Mouse (Mus musculus) left cerebral cortex, postnatal 36 days (tissue): Measurements from ENCODE around the gene Cmtm6. TPM values are rescaled to one million over a fixed set of nuclear protein-coding genes. Genes with fewer than 3 reads are reported as not detected.

ENCODE experiments used
- DNase-seq, 2 experiments: peaks; one replicate each; pipeline ENCODE4 v3.0.0; 2021 to 2022; ENCODE audit warnings: low spot score in 2 of 2, mixed read lengths in 1 of 2
- intact Hi-C: fragments of 180-260 bp; cut with DNase I; formaldehyde crosslinking; loops from one replicate; pipeline ENCODE4 v1.15.1; 2025
- total RNA-seq, 2 experiments: library from RNA; stranded (reverse); gene quantifications; 2 replicates each; pipeline ENCODE4 v1.2.3; 2021

Cmtm6 gene
- total RNA-seq, 2 experiments from 2014 or later, result 19.0 to 21.5 TPM

GRCm38 (mm10) chr9:114763341-114763740 is 32.4 kb downstream of the Cmtm6 start:
- no peak for DNase-seq
- intact Hi-C loops, result no loop called here

GRCm38 (mm10) chr9:114767030-114767429 is 36.1 kb downstream of the Cmtm6 start:
- intact Hi-C loops, result no loop called here
- no peak for DNase-seq

DNA sequence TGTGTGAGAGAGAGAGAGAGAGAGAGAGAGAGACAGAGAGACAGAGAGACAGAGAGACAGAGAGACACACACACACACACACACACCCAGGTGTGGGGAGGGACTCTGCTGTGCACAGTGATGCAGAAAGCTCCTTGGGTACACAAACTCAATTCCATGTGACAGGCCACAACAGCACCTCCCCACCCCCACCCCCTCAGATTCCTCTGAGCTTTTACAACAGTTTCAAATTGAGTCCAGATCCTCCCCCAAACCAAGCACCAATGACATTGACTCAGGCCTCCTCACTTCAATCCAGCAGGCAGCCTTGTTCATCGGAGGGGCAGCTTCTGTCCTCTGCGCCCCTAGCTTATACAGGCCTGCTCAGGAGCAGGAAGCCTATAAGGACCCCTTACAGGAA is 36.6 kb downstream of the Cmtm6 start:
- intact Hi-C loops, result no loop called here
- no peak for DNase-seq

DNA sequence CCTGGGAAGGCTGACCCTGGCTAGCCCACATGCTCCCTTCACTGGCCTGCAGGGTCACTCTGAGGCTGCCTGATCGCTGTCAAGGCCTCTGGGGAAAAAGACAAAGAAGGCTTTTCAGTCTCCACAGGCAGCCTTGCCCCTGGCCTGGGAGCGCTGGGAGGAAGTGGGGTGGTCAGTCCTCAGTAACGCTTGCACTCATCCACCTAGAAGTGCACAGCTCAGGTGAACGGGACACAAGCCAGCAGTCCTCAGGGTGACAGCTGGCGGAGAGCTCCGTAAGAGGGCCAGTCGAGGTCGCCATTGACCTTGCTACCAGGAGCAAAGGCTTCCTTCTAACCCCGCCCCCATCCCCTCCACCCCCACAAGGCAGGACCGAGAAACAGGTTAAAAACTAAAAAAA is 37.1 kb downstream of the Cmtm6 start:
- no peak for DNase-seq
- intact Hi-C loops, result no loop called here

DNA sequence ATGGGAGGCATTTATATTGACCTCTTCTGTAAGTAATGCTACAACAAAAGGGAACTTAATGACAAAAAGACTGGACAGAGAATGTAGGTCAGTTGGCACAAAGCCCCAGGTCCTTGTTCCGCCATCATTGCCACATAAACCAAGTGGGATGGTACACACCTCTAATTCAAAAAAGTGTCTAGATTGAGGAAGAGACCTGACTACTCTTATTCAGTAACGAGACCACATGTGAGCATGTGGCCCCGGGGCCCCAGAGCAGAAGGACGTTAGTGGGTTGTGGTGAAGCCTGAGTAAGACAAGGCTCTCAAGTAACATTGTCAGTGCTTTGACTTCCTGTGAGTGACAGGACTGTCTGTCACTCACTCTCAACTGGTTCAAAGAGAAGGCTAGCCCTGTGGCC is 39.3 kb downstream of the Cmtm6 start:
- no peak for DNase-seq

GRCm38 (mm10) chr9:114771565-114771964 is 40.6 kb downstream of the Cmtm6 start:
- intact Hi-C loops, result no loop called here
- DNase-seq, result no peak

More for the DNA sequence above, 39.3 kb downstream of the Cmtm6 start:
- intact Hi-C loops, result no loop called here

DNA sequence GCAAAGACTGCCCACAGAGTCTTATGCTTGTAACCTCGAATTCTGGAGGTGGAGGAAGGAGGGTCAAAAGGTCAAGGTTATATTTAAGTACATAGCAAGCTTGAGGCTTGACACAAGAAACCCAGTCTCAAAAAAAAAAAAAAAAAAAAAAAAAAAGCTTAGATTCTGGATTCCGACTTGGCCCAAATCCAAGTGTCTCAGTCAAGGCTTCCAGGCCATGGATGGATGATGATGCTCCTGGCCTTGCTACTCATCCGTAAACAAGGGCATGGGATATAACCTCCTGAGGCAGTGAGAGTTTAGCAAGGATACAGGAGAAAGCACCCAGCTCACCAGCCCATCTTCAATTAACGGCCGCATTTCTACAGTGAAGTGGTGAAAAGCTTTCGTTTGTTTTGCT is 43.7 kb downstream of the Cmtm6 start:
- intact Hi-C loops, result no loop called here
- DNase-seq, result no peak

DNA sequence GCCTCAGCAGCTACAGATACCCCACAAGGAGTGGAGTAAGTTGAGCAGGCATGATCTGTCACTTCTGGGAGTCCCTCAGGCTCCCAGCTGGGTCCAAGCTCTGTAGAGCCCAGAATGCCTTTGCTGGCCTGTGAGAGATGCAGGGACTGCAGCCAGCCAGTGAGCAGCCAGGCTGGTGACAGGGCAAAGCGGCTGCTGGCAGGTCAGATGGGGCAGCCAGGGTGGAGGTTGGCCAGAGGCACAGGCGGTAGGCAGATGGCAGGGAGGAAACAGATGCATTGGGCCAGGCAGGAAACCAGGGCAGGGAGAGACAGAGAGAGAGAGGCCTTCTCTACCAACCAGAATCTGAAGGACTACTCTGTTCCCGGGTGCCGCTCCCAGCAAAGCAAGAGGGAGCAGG is 44.4 kb downstream of the Cmtm6 start:
- intact Hi-C loops, result no loop called here
- DNase-seq, result no peak

- intact Hi-C loops, result no loop called here
- no peak for DNase-seq
Measured at GRCm38 (mm10) chr9:114776361-114776760, 45.4 kb downstream of the Cmtm6 start.

DNA sequence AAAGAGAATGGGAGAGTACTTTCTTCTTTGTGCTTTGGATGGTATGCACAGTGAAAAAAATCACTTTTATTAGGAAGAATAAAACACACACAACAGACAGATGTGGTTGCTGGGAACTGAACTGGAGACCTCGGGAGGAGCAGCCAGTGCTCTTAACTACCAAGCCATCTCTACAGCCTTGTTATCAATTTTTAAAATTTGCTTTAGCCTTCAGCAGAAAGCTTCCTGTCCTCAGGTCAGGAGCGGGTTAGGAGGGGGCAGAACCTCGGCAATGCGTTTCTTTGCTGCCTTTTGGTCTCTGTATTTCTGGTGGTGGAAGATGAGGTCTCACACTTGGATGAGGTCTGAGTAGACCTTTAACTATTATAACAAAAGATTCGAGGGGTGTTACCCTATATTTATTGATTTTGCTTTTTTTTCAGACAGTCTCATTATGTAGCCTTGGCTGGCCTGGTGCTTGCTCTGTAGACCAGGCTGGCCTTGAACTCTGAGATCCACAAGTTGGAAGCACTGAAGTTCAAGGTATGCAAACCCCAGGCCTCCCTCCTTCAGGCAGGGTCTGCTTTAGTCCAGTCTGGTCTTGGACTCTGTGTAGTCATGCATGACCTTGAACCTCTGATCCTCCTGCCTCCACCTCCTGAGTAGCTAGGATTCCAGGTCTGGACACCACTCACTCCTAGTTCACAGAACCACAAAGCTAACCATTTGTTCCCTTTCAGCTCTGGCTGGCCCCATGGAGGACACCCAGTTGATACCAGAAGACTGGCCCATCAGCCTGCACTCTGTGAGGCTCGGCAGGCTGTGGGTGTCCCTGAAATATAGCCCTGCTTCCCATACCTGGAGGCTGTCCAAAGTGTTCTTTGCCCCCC is 46.5 kb downstream of the Cmtm6 start:
- intact Hi-C loops, result no loop called here
- no peak for DNase-seq

DNA sequence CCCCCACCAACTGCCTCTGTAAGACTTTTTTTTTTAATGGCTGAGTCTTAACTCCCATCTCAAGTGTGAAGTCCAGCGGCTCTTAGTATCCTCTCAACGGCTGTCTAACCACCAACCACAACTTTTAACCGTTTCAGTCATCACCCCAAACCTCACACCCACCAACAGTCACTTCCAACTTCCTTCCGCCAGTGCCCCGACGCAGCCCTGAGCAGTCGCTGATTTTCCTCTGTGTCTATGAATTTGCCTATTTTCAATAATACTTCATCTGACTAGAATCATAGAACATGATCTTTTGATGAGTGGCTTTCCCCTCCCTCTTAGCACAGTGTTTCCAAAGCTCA is 47.1 kb downstream of the Cmtm6 start:
- intact Hi-C loops, result no loop called here
- DNase-seq, result no peak

DNA sequence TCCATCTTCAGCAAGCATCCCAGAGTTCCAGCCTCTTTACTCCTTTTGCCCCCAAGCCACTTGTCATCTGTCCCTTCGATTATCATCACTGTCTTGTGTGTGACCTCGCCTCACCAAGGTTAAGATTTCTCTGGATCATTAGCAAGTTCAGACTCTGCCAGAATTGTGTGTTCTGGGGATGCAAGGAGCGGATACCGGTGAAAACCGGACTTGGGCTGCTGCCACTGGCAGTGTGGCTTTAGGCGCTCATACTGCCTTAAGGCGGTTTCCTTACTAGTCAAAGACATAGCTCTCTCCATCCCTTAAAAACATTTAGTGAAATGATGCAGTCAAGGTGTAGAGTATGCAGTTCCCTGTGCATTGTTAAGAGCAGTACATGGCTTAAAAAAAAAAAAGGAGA is 48.0 kb downstream of the Cmtm6 start:
- no peak for DNase-seq
- intact Hi-C loops, result no loop called here

DNA sequence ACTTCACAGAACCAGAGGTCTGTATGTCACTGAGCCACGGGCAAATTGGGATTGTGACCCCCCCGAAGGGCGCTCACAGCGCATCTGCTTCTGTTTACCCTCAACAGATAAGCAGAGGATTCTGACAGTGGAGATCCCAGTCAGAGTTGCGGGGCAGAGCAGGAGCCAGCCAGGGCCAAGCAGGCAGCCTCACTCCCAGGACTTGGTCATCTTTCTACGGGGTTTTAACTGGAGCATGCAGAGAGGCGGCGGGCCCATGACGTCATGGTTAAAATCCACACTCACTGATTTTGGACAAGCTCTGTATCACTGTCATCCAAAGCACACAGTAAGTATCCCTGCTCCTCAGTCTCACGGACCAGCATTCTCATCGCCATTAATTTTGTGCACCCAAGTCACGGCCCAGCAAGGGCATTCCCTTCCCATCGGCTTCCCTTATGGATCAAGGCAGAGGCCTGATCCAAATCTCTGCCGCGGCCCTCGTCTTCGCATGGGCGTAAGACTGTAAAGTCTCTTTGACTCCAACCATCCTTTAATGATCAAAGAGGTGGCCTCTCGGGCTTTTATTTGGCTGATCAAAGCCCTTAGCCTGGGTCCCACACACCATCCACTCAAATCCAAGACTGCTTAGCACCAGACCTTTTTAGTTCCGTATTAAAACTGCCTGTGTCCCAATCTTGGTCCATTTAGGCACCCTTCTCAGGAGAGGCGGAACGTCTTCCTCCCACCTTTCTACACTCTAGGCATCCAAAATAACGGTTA is 49.2 kb downstream of the Cmtm6 start:
- DNase-seq, result no peak
- intact Hi-C loops, result no loop called here

DNA sequence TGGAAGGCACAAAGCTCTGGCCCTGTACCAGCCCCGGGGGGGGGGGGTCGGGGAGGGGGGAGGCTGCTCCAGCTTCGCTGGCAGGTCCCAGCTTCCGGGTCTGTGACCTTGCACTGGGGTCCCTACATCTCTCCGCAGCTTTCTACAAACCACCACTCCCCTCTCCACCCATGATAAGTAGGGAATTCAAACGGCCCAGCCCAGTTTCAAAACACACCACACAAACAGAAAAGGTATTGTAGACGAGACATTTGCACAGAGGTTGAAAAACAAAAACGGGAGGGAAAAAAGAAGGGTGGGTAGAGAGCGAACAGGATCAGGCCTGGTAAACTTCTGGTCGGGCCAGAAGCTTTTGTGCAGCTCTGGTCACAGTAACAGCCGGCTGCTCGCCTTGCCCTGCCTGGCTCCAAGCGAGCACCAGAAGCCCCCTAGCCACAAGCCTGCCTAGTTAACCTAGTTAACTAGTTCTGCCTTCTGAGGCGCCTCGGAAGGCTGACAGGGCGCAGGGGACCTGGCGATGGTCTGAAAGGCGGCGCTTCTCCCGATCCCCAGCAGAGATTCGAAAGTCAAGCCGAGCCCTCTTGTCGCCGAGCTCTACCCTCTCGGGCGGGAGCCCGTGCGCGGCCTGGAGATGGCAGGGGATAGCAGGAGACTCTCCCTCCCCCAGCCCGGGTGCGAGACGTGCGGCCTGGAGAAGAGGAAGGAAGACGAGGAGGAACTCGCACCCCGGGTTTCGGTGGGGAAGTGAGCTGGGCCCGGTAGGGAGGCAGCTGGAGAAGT is 50.0 kb downstream of the Cmtm6 start:
- intact Hi-C loops, result no loop called here
- peak; percentile 15 to 27 for DNase-seq

GRCm38 (mm10) chr9:114781526-114782212 is 50.8 kb downstream of the Cmtm6 start, which contains the start of gene Cmtm7:
Gene Cmtm7, minus strand, starts transcription at chr9:114781856.
- intact Hi-C loops, result no loop called here
- DNase-seq, result peak in 1 of 2 experiments; percentile 31

DNA sequence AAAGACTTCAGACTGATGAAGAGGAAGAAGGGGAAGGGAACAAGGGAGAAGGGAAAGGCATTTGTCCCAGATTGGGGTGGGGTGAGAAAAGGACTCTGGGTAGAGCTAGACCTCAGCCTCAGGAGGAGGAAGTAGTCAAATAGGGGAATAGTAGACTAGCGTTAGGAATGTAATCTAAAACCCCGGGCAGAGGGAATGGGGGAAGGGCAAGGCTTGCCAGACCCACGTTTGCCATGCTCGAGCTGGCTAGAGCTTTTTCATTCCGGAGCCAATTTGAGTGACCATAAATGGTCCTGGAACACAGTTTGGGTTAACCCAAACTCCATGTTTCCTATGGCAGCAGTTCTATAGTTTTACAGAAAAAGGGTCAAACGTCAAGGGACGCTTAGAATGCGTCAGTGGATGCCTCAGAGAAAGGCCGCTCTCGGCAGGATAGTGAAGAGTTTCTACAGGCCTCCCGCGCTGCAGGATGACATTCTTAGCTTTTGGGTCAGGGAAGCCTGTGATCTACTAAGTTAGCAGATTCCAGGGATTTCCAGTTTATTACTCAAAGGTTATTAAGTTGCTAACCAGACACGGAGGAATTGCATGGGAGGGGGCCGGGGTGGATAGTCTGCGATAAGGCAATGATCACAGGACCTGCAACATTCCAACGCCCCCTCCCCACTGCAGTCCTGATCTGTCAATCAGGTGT is 54.7 kb downstream of the Cmtm6 start:
- no peak for DNase-seq
- intact Hi-C loops, result no loop called here

GRCm38 (mm10) chr9:114787134-114787533 is 56.2 kb downstream of the Cmtm6 start:
- no peak for DNase-seq

DNA sequence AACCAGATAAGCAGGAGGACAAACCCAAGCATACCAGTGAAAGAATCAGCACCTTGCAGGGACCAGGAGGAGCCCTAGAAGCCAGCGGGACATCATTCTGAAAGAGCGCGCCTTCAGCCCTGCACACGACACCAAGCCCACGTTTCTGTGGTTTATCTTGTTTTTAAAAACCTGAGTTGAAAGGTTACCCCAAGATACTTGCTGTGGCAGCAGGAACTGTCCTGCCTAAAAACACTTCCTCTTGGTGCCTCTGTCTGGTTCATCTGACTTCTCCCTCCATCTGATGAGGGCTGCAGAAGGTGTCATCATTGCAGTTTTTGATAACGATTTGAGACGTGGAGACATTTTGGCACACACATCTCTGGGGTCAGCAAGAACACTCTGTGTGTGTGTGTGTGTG is 56.8 kb downstream of the Cmtm6 start:
- intact Hi-C loops, result no loop called here
- DNase-seq, result no peak

More at GRCm38 (mm10) chr9:114787134-114787533, 56.2 kb downstream of the Cmtm6 start:
- intact Hi-C loops, result no loop called here

GRCm38 (mm10) chr9:114788697-114789096 is 57.8 kb downstream of the Cmtm6 start:
- no peak for DNase-seq
- intact Hi-C loops, result no loop called here
